17 mouse cellular contexts compared by ENCODE assay signal in genomic region chr9:58688076-58688475, GRCm38 (mm10). TPM values are rescaled to one million over a fixed set of nuclear protein-coding genes. Genes with fewer than 3 reads are reported as not detected.
"Had no signal": no experiment of that assay in that cellular context is flagged by ENCODE, and none has a peak within 500 bp of the region (broad histone marks: within the 10 kb centered on the region; RNA-seq: fewer than 3 reads in every experiment).

No protein-coding gene starts in this region.

- H3K9ac ChIP-seq: lung, embryonic 15.5 days; midbrain, embryonic 13.5 days; midbrain, embryonic 15.5 days; neural tube, embryonic 12.5 days; stomach, embryonic 15.5 days had no signal

- H3K9me3 ChIP-seq: lung, embryonic 15.5 days; megakaryocyte, embryonic 14.5 days; midbrain, embryonic 13.5 days; midbrain, embryonic 15.5 days; neural tube, embryonic 12.5 days; stomach, embryonic 15.5 days had no signal

- H3K27me3 ChIP-seq: lung, embryonic 15.5 days; midbrain, embryonic 13.5 days; midbrain, embryonic 15.5 days; neural tube, embryonic 12.5 days; stomach, embryonic 15.5 days had no signal

- H3K4me2 ChIP-seq: lung, embryonic 15.5 days; midbrain, embryonic 11.5 days; midbrain, embryonic 13.5 days; midbrain, embryonic 15.5 days; neural tube, embryonic 12.5 days; stomach, embryonic 15.5 days had no signal

- ATAC-seq: lung, postnatal 0 days; midbrain, embryonic 13.5 days; midbrain, embryonic 15.5 days had no signal

- H3K27ac ChIP-seq: lung, embryonic 15.5 days; macrophage; midbrain, embryonic 13.5 days; midbrain, embryonic 15.5 days; neural tube, embryonic 12.5 days; stomach, embryonic 15.5 days; stomach, postnatal 0 days had no signal

- DNase-seq: lung, adult 2 months; lung, postnatal 14 days; lung, postnatal 36 days; right cerebral cortex, postnatal 14 days; thymus, adult 2 months; thymus, postnatal 25 days; thymus, postnatal 4 days had no signal

- H3K36me3 ChIP-seq: lung, embryonic 15.5 days; midbrain, embryonic 13.5 days; midbrain, embryonic 15.5 days; neural tube, embryonic 12.5 days; stomach, embryonic 15.5 days had no signal

- H3K4me1 ChIP-seq: lung, embryonic 15.5 days; midbrain, embryonic 13.5 days; midbrain, embryonic 15.5 days; stomach, embryonic 15.5 days had no signal

- H3K4me3 ChIP-seq: lung, embryonic 15.5 days; megakaryocyte, embryonic 14.5 days; midbrain, embryonic 13.5 days; midbrain, embryonic 15.5 days; neural tube, embryonic 12.5 days; stomach, embryonic 15.5 days had no signal

RNA-seq across cellular contexts. Expression of gene Rec114, which starts 55.7 kb away (rescaled TPM):
- polyA plus RNA-seq: macrophage; thymus, adult 2 months had no signal
